Mouse (Mus musculus) liver, postnatal 0 days (tissue): ENCODE data around the gene Arl6ip4. TPM values are rescaled to one million over a fixed set of nuclear protein-coding genes. Genes with fewer than 3 reads are reported as not detected.

Experiments used
- ATAC-seq: fragments of 200-750 bp; cut with Nextera tagmentation; 2 replicates; pipeline ENCODE4 v1.8.0; 2017; ENCODE audit warnings: mild to moderate bottlenecking, moderate library complexity
- DNase-seq: peaks from one replicate; pipeline ENCODE4 v3.0.0-alpha.2; 2016
- H3K27ac ChIP-seq: fragments of 300-500 bp; sonication (generic); 2 replicates; pipeline ENCODE4 v1.5.1; 2014; ENCODE audit warnings: antibody characterized with exemption, moderate library complexity, mild to moderate bottlenecking, low read depth
- H3K27me3 ChIP-seq: fragments of 300-500 bp; sonication (generic); 2 replicates; pipeline ENCODE4 v1.6.1; 2014; ENCODE audit warnings: low read length, control low read depth, mixed read lengths; ENCODE audit not compliant: insufficient read depth
- H3K36me3 ChIP-seq: fragments of 300-500 bp; sonication (generic); replicated peaks from 2 replicates; pipeline ENCODE4 v1.6.1; 2014; ENCODE audit warnings: mild to moderate bottlenecking, control low read depth, low read length, moderate library complexity, mixed read lengths; ENCODE audit not compliant: insufficient read depth
- H3K4me1 ChIP-seq: fragments of 300-500 bp; sonication (generic); 2 replicates; pipeline ENCODE4 v1.6.1; 2014; ENCODE audit warnings: antibody characterized with exemption, mild to moderate bottlenecking, control low read depth; ENCODE audit not compliant: insufficient read depth
- H3K4me2 ChIP-seq: fragments of 300-500 bp; sonication (generic); 2 replicates; pipeline ENCODE4 v1.6.1; 2014; ENCODE audit warnings: low read depth, mild to moderate bottlenecking, low read length, moderate library complexity, mixed read lengths
- H3K4me3 ChIP-seq: fragments of 300-500 bp; sonication (generic); 2 replicates; pipeline ENCODE4 v1.5.1; 2014; ENCODE audit warnings: low read depth, low read length
- H3K9ac ChIP-seq: fragments of 300-500 bp; sonication (generic); replicated peaks from 2 replicates; pipeline ENCODE4 v1.6.1; 2014; ENCODE audit warnings: mild to moderate bottlenecking, moderate library complexity
- H3K9me3 ChIP-seq: fragments of 300-500 bp; sonication (generic); 2 replicates; pipeline ENCODE4 v1.6.1; 2016; ENCODE audit warnings: mild to moderate bottlenecking, control low read depth, low read length, mixed read lengths
- CTCF ChIP-seq: sonication (generic); IDR thresholded peaks from 2 replicates; pipeline ENCODE4 v1.5.1; 2016; ENCODE audit warnings: antibody characterized with exemption, low read depth
- EP300 ChIP-seq: IDR thresholded peaks from 2 replicates; pipeline ENCODE4 v1.6.1; 2016; ENCODE audit warnings: antibody characterized with exemption, low read depth, mild to moderate bottlenecking
- WGBS: fragments of 180-500 bp; shearing (Covaris S2); extraction: QIAGEN DNeasy Blood & Tissue Kit; methylation state at CpG from one replicate; pipeline ENCODE4 v1.1.7; 2014; ENCODE audit not compliant: insufficient replicate concordance; 5-methylcytosine and 5-hydroxymethylcytosine counted together
- polyA plus RNA-seq: library from polyadenylated mRNA; unstranded; fragments of >200 nt; fragmentation: Nextera tagmentation; extraction: Ambion mirVana; gene quantifications from 2 replicates; pipeline ENCODE4 v1.2.1, GENCODE M21; 2015

The Arl6ip4 gene
- polyA plus RNA-seq, 1 experiment from 2014 or later: 53.9 TPM

DNA sequence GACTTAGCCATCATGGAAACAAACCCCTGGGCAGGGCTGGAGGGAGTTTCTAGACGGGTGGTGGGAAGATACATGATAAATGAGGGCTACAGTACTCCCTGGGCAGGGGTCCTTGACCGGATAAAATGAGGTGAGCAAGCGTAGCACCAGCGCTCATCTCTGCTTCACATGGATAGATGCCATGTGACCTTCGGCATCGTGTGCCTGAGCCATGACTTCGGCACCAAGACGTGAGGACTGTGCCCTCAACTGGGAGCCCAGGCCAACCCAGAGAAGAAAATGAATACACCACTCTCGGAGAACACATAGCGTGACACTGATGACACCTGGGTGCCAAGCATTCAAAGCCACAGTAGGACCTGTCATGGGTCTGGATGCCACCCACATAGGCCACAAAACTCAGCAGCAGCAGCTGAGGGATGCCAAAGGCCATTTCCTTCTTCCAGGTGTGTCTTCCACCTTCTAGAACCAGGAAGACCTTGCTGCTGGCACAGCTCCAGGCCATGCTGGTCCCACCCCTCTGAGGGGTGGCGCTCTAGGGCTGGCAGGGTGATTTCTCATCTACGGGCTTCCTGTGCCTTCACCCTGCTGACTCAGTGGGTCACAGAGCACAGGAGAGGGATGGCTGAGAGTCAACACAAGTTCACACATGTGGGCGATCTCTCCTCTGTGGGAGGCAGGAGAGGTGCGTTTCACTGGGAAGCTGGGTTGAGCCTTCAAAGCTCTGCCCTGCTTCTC is 31.9 kb upstream of the Arl6ip4 start:
- ATAC-seq (no peak), DNase-seq (peak; percentile 24)
- Histone ChIP-seq H3K4me2 (no peak overlapping the region), H3K27me3 (no peaks in the 10 kb centered on the region), H3K9ac (no peak overlapping the region), H3K4me1 (peaks cover 1% of the 10 kb centered on the region; the same call in 1 of the 2 replicates), H3K36me3 (no peaks in the 10 kb centered on the region), H3K4me3 (no peak overlapping the region), H3K27ac (no peak overlapping the region), H3K9me3 (no peaks in the 10 kb centered on the region)
- WGBS: 83% methylated on average over 14 of the region's 14 CpGs
- TF ChIP-seq CTCF (no peak), EP300 (no peak)

DNA sequence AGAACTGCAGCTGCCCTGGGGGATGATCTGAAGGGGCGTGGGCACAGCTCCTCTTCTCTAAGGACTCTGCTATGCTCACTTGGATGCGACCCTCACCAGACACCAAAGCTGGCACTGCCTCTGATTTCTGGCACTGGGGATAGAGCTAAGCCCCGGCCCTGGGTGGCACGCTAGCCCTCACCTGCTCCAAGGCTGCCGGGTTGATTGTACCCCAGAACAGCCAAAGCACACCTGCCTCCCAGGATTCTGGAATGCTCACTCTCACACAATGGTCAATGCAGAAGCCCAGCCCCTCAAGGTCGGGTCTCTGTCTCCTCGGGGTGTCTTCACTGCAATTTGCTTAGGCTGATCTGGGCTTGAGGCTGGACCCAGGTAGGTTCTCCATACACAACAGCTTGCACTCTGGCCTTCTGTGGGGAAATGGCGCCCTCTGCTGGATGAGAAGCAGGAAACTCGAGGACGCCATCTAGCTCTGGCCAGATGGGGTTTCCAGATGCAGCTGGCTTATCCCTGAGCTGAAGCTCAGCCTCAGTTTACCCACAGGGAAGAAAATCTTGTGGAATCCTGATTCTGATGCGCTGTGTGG is 31.2 kb upstream of the Arl6ip4 start:
- no peak overlapping the region for H3K4me3 ChIP-seq
- no peak overlapping the region for H3K9ac ChIP-seq
- 41% methylated on average over 11 of the region's 11 CpGs for WGBS
- no peaks in the 10 kb centered on the region for H3K27me3 ChIP-seq
- H3K36me3 ChIP-seq: peaks cover 3% of the 10 kb centered on the region; the same call in 1 of the 2 replicates
- peak; percentile 90 for DNase-seq
- H3K9me3 ChIP-seq: no peaks in the 10 kb centered on the region
- no peak overlapping the region for H3K4me2 ChIP-seq
- no peaks in the 10 kb centered on the region for H3K4me1 ChIP-seq
- H3K27ac ChIP-seq: no peak overlapping the region
- ATAC-seq: peak; percentile 73
- peak; percentile 100 for TF ChIP-seq CTCF
- TF ChIP-seq EP300: no peak

DNA sequence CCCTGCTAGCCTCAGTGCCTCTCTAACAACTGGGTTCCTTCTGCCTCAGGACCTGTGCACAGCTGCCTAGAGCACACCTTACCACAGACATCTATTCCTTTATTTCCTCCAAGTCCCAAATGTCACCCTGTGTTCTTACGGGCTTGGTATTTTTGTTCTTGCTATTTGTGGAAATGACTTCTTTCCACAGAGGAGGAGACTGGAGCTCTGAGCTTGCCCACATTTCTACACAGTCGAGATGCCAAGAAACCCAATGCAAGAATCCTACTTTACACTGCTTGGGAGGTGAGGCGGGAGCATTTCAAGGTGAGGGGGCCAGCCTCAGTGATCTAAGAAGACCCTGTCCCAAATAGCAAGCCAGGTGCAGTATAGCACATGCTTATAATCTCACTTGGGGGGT is 30.4 kb upstream of the Arl6ip4 start:
- 70% methylated on average over 3 of the region's 3 CpGs for WGBS

DNA sequence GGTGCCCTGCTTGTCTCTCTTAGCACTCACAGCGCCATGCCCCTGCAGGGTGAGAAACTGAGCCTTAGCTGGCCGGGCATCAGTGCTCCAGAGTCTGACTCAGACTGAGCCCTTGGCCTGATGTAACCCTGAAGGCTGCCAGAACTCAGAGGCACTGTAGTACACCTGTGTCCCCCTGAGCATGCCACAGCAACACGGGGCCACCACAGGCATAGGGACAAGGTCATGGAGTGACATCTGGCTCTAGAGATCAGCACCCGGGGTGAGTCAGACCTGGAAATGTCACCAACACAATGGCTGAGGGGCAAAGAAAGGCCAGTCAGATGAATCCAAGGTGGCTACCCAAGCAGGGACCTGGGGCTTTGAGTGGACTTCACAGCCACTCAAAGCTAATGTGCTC is 29.0 kb upstream of the Arl6ip4 start:
- Histone ChIP-seq H3K4me1 (peaks cover 10% of the 10 kb centered on the region), H3K4me2 (no peak overlapping the region), H3K9ac (no peak overlapping the region), H3K9me3 (no peaks in the 10 kb centered on the region), H3K27me3 (no peaks in the 10 kb centered on the region), H3K36me3 (peaks cover 3% of the 10 kb centered on the region), H3K4me3 (no peak overlapping the region), H3K27ac (no peak overlapping the region)
- WGBS: 80% methylated on average over 4 of the region's 4 CpGs
- TF ChIP-seq CTCF: no peak
- ATAC-seq (no peak), DNase-seq (no peak)

More for the DNA sequence above, 30.4 kb upstream of the Arl6ip4 start:
- Histone ChIP-seq H3K4me1 (no peaks in the 10 kb centered on the region), H3K4me2 (no peak overlapping the region), H3K9me3 (no peaks in the 10 kb centered on the region), H3K9ac (no peak overlapping the region), H3K27ac (no peak overlapping the region), H3K27me3 (no peaks in the 10 kb centered on the region), H3K36me3 (peaks cover 3% of the 10 kb centered on the region), H3K4me3 (no peak overlapping the region)
- ATAC-seq (no peak), DNase-seq (no peak)
- no peak for TF ChIP-seq CTCF
- TF ChIP-seq EP300: no peak

DNA sequence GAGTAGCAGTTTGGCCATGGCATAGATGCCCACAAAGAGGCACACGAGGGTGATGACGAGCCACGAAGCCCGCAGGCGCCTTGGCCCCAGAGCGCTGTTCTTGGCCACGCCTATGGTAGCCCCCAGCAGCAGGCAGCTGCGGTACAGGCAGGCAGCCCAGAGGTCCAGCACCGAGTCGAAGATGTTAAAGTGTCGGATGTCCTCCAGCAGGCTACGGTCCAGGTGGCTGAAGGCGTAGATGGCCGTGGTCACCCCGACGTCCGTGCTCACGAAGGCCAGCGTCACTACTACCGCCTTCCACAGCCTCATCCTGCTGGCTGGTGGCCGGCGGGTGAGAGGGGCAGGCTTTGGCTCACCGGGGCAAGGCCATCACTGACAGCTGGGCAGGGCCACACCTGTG is 26.0 kb upstream of the Arl6ip4 start:
- Histone ChIP-seq H3K27ac (no peak overlapping the region), H3K9ac (no peak overlapping the region), H3K27me3 (no peaks in the 10 kb centered on the region), H3K36me3 (peaks cover 3% of the 10 kb centered on the region), H3K4me1 (peaks cover 27% of the 10 kb centered on the region), H3K9me3 (no peaks in the 10 kb centered on the region), H3K4me3 (no peak overlapping the region), H3K4me2 (no peak overlapping the region)
- no peak for TF ChIP-seq EP300
- TF ChIP-seq CTCF: no peak
- WGBS: 88% methylated on average over 21 of the region's 23 CpGs
- ATAC-seq (no peak), DNase-seq (no peak)

DNA sequence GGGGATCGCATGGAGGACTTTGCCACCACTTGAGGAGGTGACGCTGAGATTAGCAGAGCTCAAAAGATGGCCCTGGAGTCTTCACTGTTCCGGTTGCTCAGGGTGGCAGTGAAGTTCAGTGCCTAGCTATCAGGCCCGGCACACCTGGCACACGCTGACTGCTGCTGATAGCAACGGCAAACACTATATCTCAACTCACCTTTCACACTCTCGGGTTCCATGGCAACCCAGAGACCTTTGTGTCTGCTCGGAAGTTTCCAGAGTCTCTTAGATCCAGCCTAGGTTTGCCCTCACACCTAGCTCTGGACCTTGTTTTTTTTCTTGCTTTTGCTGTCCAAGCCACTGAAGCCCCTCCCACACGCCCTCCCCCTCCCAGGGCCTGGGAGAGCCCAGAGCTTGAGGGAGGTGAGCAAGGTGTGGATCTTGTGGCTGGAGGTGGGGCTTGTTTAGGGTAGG is 23.9 kb upstream of the Arl6ip4 start:
- no peaks in the 10 kb centered on the region for H3K27me3 ChIP-seq
- peaks cover 3% of the 10 kb centered on the region for H3K36me3 ChIP-seq
- 21% methylated on average over 9 of the region's 9 CpGs for WGBS
- H3K9ac ChIP-seq: peak overlapping the region; percentile 40; the same call in 1 of the 2 replicates
- ATAC-seq (peak; percentile 55), DNase-seq (peak; percentile 69)
- TF ChIP-seq EP300 (peak; percentile 96), CTCF (no peak)
- peak overlapping the region; percentile 14 for H3K4me3 ChIP-seq
- H3K4me2 ChIP-seq: peak overlapping the region; percentile 61
- no peaks in the 10 kb centered on the region for H3K9me3 ChIP-seq
- peaks cover 34% of the 10 kb centered on the region for H3K4me1 ChIP-seq
- peak overlapping the region; percentile 81 for H3K27ac ChIP-seq
